Mouse (Mus musculus) gastrocnemius, postnatal 25 days (tissue): ENCODE data around the gene Tuba1c. TPM values are rescaled to one million over a fixed set of nuclear protein-coding genes. Genes with fewer than 3 reads are reported as not detected.

Source experiments
- DNase-seq: peaks from one replicate; pipeline ENCODE4 v3.0.0; 2022
- total RNA-seq, 2 experiments: library from RNA; stranded (reverse); gene quantifications; 1 replicate in 1 of 2; 2 replicates in 1 of 2; pipeline ENCODE4 v1.2.3; 2021

Tuba1c gene
- total RNA-seq, 2 experiments from 2014 or later, result 7.1 to 10.7 TPM

GRCm38 (mm10) chr15:98994957-98995520 lies 34.7 kb upstream of the Tuba1c start:
- DNase-seq, result no peak

- no peak for DNase-seq
These were observed 32.9 kb upstream of the Tuba1c start for GRCm38 (mm10) chr15:98996840-98997239.

- no peak for DNase-seq
These were observed 31.5 kb upstream of the Tuba1c start for GRCm38 (mm10) chr15:98997938-98998774.

GRCm38 (mm10) chr15:98998775-98999157 lies 30.9 kb upstream of the Tuba1c start:
- DNase-seq, result no peak

- DNase-seq, result no peak
These were observed 29.0 kb upstream of the Tuba1c start for GRCm38 (mm10) chr15:99000535-99001283.

- DNase-seq, result peak; percentile 41
These were observed 28.2 kb upstream of the Tuba1c start for GRCm38 (mm10) chr15:99001451-99001931.

GRCm38 (mm10) chr15:99003600-99003999 lies 26.1 kb upstream of the Tuba1c start:
- no peak for DNase-seq

- DNase-seq, result no peak
These were observed 20.9 kb upstream of the Tuba1c start for GRCm38 (mm10) chr15:99008801-99009241.

- no peak for DNase-seq
These were observed 18.8 kb upstream of the Tuba1c start for GRCm38 (mm10) chr15:99010896-99011295.

- DNase-seq, result no peak
These were observed 17.7 kb upstream of the Tuba1c start for GRCm38 (mm10) chr15:99011946-99012345.

GRCm38 (mm10) chr15:99014496-99015030 lies 15.1 kb upstream of the Tuba1c start:
- DNase-seq, result no peak

- no peak for DNase-seq
These were observed 12.3 kb upstream of the Tuba1c start for GRCm38 (mm10) chr15:99017355-99017761.

- no peak for DNase-seq
These were observed 11.7 kb upstream of the Tuba1c start for GRCm38 (mm10) chr15:99017986-99018385.

GRCm38 (mm10) chr15:99018630-99019029 lies 11.1 kb upstream of the Tuba1c start:
- DNase-seq, result no peak

- DNase-seq, result no peak
These were observed 10.3 kb upstream of the Tuba1c start for GRCm38 (mm10) chr15:99019436-99019835.

GRCm38 (mm10) chr15:99020171-99020570 lies 9.5 kb upstream of the Tuba1c start:
- DNase-seq, result no peak

- no peak for DNase-seq
These were observed 8.4 kb upstream of the Tuba1c start for GRCm38 (mm10) chr15:99021255-99021654.

GRCm38 (mm10) chr15:99024668-99025314 lies 4.9 kb upstream of the Tuba1c start:
- DNase-seq, result no peak

GRCm38 (mm10) chr15:99025414-99025813 lies 4.3 kb upstream of the Tuba1c start:
- no peak for DNase-seq

- no peak for DNase-seq
These were observed 3.4 kb upstream of the Tuba1c start for GRCm38 (mm10) chr15:99026259-99026658.

GRCm38 (mm10) chr15:99027116-99027515 lies 2.6 kb upstream of the Tuba1c start:
- no peak for DNase-seq

GRCm38 (mm10) chr15:99028874-99029458 lies 725 bp upstream of the Tuba1c start:
- DNase-seq, result no peak
